Mouse (Mus musculus) urinary bladder, adult 2 months (tissue): ENCODE data around the gene Reln. TPM values are rescaled to one million over a fixed set of nuclear protein-coding genes. Genes with fewer than 3 reads are reported as not detected.

ENCODE experiments used
- DNase-seq: peaks from one replicate; pipeline ENCODE4 v3.0.0; 2022; ENCODE audit warnings: low spot score
- polyA plus RNA-seq: library from polyadenylated mRNA; depleted of rRNA; stranded (reverse); fragments of >200 nt; gene quantifications from 2 replicates; pipeline ENCODE4 v1.2.3, GENCODE M21; 2012

Gene Reln
- polyA plus RNA-seq, 1 experiment = 12.8 TPM

GRCm38 (mm10) chr5:22224515-22224914 is 120.0 kb downstream of the Reln start:
- no peak for DNase-seq

DNA sequence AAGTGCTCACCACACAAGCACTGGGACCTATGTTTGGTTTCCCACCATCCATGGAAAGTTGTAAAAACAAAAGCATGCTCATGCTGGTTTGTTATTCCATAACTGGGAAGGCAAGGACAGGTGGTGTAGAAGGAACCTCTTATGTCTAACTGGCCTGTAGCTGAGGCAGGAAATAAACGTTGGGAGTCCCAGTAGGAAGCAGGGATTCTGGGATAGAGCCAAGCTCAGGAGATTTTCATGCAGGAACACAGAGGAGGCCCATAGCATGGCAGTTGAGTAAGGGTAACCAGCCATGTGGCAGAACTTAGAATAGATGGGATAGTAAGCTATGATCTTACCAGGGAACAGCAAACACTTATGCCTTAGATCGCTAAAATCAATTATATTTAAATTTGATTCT is 120.6 kb downstream of the Reln start:
- no peak for DNase-seq

GRCm38 (mm10) chr5:22208311-22209021 is 136.0 kb downstream of the Reln start:
- no peak for DNase-seq

GRCm38 (mm10) chr5:22197926-22198325 is 146.6 kb downstream of the Reln start:
- DNase-seq = no peak

DNA sequence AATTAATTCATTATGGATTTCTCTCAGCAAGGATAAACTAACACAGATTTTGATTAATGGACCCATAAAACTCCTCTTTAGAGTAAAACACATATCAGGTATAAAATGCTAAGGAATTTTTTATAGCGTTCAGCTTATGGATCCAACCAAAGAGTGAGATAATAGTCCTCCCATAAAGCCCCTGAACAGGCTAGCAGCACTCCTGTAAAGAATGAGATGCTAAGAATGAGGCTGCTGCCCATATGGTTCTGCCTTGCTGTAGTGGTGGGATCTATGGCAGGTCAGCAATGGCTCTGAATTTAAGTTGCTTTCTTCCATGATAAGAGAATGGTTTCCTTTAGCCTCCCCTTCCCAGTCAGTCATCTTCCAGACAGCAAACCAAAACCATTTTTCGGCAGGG is 147.6 kb downstream of the Reln start:
- DNase-seq = no peak

GRCm38 (mm10) chr5:22196476-22196875 is 148.0 kb downstream of the Reln start:
- DNase-seq = no peak

DNA sequence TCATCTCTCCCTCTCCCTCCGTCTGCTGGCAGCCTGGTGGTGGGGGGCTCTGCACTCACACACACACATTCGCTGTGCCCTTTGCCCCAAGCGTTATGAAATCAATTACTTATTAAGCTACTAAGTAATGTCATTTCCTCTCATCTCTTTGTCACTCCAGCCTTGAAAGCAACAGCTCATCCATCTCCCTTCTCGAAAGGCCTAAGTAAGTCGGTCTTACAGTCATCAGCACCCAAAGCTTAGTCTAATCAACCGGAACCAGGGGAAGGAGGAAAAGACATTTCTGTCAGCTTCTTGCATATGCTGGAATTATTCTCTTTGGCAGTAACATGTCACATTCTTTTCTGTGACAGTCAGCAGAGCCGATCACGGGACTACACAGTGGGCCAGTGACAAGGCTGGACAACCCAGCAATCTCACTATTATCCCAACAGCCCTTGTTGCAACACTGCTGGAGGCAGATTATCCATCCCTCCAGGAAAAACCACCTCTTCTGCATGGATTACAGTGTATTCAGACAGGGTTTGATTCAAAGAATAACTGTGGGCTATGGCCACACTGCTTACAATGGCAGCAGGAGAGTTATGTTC is 149.1 kb downstream of the Reln start:
- DNase-seq = no peak

GRCm38 (mm10) chr5:22191784-22192183 is 152.7 kb downstream of the Reln start:
- DNase-seq = no peak

- no peak for DNase-seq
Measured at GRCm38 (mm10) chr5:22190333-22190732, 154.2 kb downstream of the Reln start.

DNA sequence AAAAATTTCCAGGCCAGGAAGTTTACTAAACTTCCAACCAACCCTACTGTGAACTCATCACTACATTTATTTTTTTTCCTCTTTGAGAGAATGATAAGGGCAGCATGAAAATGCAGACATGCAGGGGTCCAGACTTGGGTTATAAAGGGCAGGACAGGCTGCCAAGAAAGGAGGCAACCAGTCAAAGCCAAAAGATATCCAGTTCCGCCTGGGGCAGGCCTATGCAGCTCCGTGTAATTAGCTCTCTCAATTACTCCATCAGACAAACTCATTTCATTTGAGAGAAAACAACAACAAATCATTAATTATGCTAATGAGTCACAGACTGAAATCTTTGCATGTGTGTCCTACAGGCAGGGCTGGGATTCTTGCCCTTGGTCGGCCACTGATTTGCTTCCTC is 156.9 kb downstream of the Reln start:
- no peak for DNase-seq

DNA sequence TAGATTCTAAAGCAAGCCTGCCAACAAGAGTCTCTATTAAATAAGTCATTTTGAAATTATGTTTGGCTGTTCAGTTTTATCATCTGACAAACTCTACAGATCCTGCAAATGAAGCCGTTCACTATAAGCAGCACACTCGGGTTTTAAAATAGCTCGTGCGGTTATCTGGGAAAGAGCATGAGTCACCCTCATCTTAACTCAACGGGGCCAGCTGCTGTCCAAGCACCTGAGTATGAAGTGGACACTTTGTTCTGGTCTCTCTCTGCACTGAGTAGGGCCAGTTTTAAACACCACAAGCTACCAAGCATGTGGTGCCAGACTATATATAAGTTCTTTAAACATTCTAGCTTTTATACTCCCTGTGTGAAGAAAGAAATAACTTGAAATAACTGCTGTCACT is 168.0 kb downstream of the Reln start:
- no peak for DNase-seq

GRCm38 (mm10) chr5:22171336-22171735 is 173.2 kb downstream of the Reln start:
- DNase-seq = no peak

DNA sequence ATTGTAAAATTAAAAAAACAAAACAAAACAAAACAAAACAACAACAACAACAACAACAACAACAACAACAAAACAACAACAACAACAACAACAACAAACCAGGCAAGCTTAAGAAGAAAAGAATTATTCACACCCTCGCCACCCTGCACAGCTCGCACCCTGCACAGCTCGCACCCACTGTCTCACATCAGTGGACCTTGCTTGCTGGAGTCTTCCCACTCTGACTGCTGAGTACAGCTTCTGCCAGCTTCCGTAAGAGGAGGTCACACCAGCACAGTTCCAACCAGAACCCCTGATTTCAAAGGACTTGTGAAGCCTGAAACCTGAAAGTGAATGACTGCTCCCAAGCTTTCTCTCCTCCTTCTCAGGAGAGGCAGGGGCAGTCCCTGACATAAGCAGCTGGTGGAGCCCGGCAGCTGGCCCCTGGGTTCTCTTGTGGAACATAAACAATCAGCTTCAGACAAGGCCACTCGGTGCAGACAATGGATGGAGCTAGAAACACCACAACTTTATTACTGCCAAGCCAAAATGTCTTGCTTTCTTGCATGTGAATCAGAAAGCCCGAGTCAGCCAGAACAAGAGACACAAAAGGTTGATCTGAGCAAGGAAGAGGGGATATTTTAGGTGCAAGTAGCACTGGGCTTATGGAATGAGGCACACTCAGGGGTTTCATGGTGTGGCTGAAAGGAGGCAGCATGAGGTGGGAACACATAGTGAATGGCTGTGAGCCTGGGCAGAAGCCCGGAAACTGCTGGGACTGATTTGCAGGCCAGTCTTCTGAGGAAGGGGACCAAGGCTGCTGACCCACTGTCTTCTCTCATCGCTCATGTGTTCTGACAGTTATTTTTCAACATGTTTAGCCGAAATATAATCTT is 180.2 kb downstream of the Reln start:
- no peak for DNase-seq

DNA sequence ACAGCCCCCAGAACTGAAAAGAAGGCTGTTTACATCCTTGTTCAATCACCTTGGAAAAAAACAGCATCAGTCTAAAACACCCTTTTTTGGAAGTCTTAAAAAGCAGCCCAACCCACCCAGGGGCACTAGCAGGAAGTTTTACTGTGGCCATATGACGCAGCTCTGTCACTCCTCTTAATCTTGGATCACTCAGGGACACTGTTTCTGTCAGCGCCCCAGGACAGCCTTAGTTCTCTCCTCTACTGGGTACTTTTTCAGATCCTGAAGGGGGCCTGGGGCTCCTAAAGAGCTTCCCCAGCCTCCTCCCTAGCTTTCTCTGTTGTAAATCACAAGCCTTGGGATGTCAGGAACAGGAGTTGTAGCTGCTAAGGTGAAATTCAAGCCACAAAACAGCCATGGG is 183.6 kb downstream of the Reln start:
- DNase-seq = no peak

DNA sequence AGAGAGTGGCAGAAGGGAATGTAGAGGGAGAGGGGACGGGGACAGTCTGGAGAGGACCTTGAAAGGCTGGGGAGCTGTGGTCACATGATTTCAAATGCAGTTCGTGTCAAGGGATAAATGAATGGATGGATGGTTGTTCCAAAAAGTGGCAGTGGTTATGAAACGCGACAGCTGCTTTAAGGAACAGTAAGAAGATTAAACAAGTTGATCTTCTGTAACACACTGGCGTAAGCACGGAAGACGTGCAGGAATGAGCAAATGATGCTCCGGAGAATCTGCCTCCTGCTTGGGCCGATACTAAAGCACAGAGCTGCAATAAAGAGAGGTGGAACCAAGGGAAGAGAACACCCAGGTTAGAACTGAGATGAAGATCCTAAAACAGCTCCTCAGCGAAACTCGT is 185.7 kb downstream of the Reln start:
- DNase-seq = no peak

GRCm38 (mm10) chr5:22153601-22154000 is 190.9 kb downstream of the Reln start:
- DNase-seq = no peak

DNA sequence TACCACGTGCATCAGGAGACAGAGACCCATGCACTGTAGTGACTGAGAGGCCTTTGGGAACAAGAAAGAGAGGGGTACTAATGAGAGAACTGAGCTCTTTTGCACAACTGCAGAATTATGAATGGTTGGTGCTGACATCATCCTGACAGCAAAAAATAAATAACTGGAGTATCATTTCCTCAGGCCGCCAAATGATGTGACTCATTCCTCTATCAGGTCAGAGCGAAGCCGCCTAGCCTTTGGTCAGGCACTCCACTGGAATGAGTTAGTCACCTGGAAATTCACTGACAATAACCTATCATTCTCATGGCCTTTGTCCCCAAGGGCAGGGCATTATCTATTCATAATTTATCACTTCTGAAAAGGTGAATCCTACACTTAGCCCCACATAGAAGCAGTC is 202.7 kb downstream of the Reln start:
- no peak for DNase-seq

DNA sequence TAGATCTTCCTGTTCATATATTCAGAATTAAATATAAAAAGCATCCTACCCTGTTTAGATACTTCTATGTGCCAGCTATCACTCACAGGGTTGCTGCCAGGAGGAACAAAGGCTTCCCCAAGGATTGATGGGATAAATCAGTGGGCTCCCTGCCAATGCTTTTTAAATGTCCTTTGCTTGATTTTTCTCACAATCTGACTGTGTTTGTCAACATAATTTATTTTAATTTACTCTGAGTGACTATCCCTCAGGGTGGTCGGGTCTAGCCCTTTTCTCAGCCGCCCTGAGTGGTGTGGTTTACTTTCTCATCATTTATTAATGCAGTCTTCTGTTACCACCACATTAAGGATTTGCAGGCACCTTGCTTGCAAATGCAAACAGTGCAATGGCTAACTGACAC is 205.5 kb downstream of the Reln start:
- no peak for DNase-seq

DNA sequence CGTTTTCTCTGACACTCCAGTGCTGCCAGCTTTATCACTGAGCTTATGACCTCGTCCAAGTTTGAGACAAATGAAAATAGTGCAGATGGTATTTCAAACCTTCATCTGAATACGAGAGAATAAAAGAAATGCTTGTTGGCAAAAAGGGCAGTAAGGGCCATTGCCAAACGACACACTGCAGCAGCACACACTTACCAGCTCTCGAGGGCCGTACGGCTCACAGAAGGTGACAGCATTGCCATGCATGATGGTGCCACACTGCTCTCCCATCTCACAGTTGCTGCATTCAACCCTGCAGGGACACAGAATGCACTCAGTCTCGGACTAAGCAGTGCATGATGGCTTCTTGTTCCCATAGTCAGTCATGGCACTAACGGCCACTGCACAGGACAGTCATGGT is 210.1 kb downstream of the Reln start:
- DNase-seq = no peak

GRCm38 (mm10) chr5:22131730-22132522 is 212.6 kb downstream of the Reln start:
- no peak for DNase-seq

DNA sequence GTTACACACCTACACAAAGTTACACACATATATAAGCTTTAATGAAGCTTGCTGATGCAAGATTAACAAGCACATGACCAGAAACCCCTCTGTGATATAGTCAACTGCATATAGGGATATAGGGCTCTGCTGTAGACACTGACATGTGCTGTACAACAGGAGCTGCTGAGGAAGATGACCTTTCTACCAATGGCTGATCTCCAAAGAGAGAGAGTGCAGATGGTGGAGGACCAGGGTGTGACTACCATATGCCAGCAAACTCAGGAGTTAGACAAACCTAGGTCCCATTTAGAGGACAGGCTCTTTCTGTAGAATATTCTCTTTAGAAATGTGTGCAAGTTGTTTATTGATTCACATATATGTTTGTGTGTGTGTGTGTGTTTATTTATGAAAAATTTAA is 216.9 kb downstream of the Reln start:
- no peak for DNase-seq

DNA sequence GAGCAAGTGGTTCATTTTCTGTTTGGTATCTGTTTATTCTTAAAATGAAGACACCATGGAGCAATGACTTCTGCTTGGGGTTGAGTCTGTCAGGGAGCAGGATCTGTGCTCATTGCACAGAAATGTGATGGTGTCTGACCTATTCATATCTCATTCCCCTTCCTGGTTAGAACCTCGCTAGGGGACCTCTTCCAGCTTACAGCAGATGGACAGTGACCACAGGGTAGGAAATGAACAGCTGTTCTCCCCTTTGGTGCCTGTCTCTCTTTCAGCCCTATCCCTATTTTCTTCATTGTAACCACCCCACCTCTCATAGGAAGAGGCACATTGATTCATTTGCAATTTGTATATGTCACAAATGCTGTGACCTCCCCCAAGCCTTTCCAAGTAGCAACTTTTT is 225.2 kb downstream of the Reln start:
- DNase-seq = no peak
